In the genomic region with DNA sequence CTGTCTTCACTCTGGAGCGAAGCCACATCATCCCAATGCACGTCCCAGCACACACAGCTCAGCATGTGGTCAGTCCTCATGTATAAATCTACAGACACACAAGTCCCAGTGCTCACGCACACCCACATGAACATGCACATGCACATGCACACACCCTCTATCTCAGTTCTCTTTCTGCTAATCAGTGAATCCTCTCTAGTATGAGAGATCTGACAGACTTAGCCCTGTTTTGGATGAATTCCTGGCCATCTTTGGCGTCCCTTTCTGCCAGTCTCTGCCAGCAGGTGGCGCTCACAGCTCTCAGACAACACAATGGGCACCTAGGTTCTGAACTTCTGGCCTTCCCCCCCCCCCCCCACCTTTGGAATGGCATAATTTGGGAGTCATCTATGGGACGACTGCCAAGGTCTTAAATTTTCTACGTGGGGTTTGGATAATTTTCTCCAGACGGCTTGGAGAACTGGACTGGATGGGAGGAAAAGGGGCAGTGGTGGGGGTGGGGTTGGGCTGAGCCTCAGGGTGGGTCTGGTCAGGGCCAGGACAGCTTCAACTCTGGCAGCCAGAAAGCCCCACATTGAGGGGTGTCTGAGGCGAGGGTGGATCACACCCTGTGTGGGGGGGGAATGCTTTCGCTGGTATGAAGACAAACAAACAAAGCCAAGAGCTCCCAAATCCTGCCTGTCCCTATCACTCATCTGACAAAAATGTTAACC, we compare ENCODE assay signal across 8 mouse cellular contexts.
A peak's percentile ranks its signal among the peaks of the same experiment; 100 is the strongest.
DNase-seq lines count a peak whose midpoint lies in the region; ATAC-seq and TF ChIP-seq lines count a peak whose summit lies in the region.

No protein-coding gene starts in this region.

- H3K9ac ChIP-seq in heart, adult 2 months (ENCODE audit: low read depth, low read length): no peak overlapping the region
- no peak overlapping the region for H3K9ac ChIP-seq in liver, embryonic 13.5 days
- no peak overlapping the region for H3K9ac ChIP-seq in neural tube, embryonic 12.5 days

- TF ChIP-seq POLR2A in heart, adult 2 months (IDR thresholded peaks at IDR 0.05; ENCODE audit: insufficient read depth, low read depth, low read length): no peak
- no peak for TF ChIP-seq POLR2A in testis, adult 2 months (IDR thresholded peaks at IDR 0.05; ENCODE audit: control insufficient read depth, low read depth, low read length)

- no peak for ATAC-seq in liver, embryonic 13.5 days (ENCODE audit: low read depth)
- peak; percentile 49 for ATAC-seq in neural tube, embryonic 12.5 days (ENCODE audit: low FRiP score, low read depth)

- H3K9me3 ChIP-seq in liver, embryonic 13.5 days (replicated peaks): no peaks in the 10 kb centered on the region
- H3K9me3 ChIP-seq in neural tube, embryonic 12.5 days: no peaks in the 10 kb centered on the region

- intact Hi-C loops in heart, adult 2 months (cut with DNase I): loop anchor here (1.0 kb wide), 3 partner anchors 338 to 507 kb away; no protein-coding TSS in a partner anchor

- H3K27ac ChIP-seq in heart, adult 2 months: no peak overlapping the region
- H3K27ac ChIP-seq in liver, embryonic 13.5 days: no peak overlapping the region
- no peak overlapping the region for H3K27ac ChIP-seq in neural tube, embryonic 12.5 days
- H3K27ac ChIP-seq in testis, adult 2 months (ENCODE audit: control insufficient read depth, insufficient read depth, low read depth, low read length): no peak overlapping the region

- H3K36me3 ChIP-seq in heart, adult 2 months (ENCODE audit: control insufficient read depth, insufficient read depth, low read length): no peaks in the 10 kb centered on the region
- H3K36me3 ChIP-seq in liver, embryonic 13.5 days: no peaks in the 10 kb centered on the region
- H3K36me3 ChIP-seq in neural tube, embryonic 12.5 days: no peaks in the 10 kb centered on the region
- no peaks in the 10 kb centered on the region for H3K36me3 ChIP-seq in testis, adult 2 months (ENCODE audit: control insufficient read depth, insufficient read depth, low read length)

- peak; percentile 81 for TF ChIP-seq CTCF in heart, adult 2 months (IDR thresholded peaks at IDR 0.05)
- peak; percentile 75; the same call in 1 of the 2 replicates for TF ChIP-seq CTCF in testis, adult 2 months (IDR thresholded peaks at IDR 0.05; ENCODE audit: control insufficient read depth, insufficient read depth, insufficient replicate concordance, low read depth, low read length)

- WGBS in heart, adult 2 months: 24% methylated on average over 10 of the region's 10 CpGs
- WGBS in liver, embryonic 13.5 days (ENCODE audit: insufficient replicate concordance): 19% methylated on average over 10 of the region's 10 CpGs
- WGBS in neural tube, embryonic 12.5 days: 19% methylated on average over 10 of the region's 10 CpGs

- no peak overlapping the region for H3K4me3 ChIP-seq in heart, adult 2 months
- H3K4me3 ChIP-seq in liver, embryonic 13.5 days (replicated peaks): no peak overlapping the region
- H3K4me3 ChIP-seq in neural tube, embryonic 12.5 days: no peak overlapping the region
- H3K4me3 ChIP-seq in testis, adult 2 months (ENCODE audit: control insufficient read depth, low read depth, low read length): no peak overlapping the region

- H3K4me2 ChIP-seq in liver, embryonic 13.5 days: no peak overlapping the region
- H3K4me2 ChIP-seq in neural tube, embryonic 12.5 days (replicated peaks): no peak overlapping the region

- H3K4me1 ChIP-seq in heart, adult 2 months (ENCODE audit: control insufficient read depth, insufficient read depth, low read length): peaks cover 1% of the 10 kb centered on the region; the same call in 1 of the 2 replicates
- no peaks in the 10 kb centered on the region for H3K4me1 ChIP-seq in liver, embryonic 13.5 days (replicated peaks)
- H3K4me1 ChIP-seq in neural tube, embryonic 12.5 days: peaks cover 10% of the 10 kb centered on the region
- no peaks in the 10 kb centered on the region for H3K4me1 ChIP-seq in testis, adult 2 months (ENCODE audit: control insufficient read depth, insufficient read depth, low read length)

- H3K27me3 ChIP-seq in heart, adult 2 months (ENCODE audit: control insufficient read depth, insufficient read depth, low read length): no peaks in the 10 kb centered on the region
- H3K27me3 ChIP-seq in liver, embryonic 13.5 days: peaks cover 38% of the 10 kb centered on the region
- H3K27me3 ChIP-seq in neural tube, embryonic 12.5 days (replicated peaks): peaks cover 94% of the 10 kb centered on the region
- H3K27me3 ChIP-seq in testis, adult 2 months (ENCODE audit: control insufficient read depth, insufficient read depth, low read length): no peaks in the 10 kb centered on the region

- peak; percentile 62 for DNase-seq in 3134 (ENCODE audit: extremely low read depth, insufficient read length, low spot score)
- DNase-seq in adrenal gland, adult 8-10 months: peak; percentile 52
- peak; percentile 84 for DNase-seq in embryo, embryonic 9.5 days (ENCODE audit: extremely low spot score)
- peak; percentile 79 to 89 for DNase-seq in heart, adult 2 months
- DNase-seq in kidney, postnatal 14 days: peak; percentile 86
- DNase-seq in liver, embryonic 13.5 days: peak; percentile 38

- H3K79me2 ChIP-seq in heart, adult 2 months (replicated peaks; ENCODE audit: control insufficient read depth, insufficient read depth, low read length): no peaks in the 10 kb centered on the region

- 0 out of 2 replicates have a peak, but pooled peaks have one; percentile 27 for TF ChIP-seq EP300 in heart, adult 2 months (IDR thresholded peaks at IDR 0.05; ENCODE audit: insufficient read depth, low read depth, low read length)
